Mouse (Mus musculus) thymus, postnatal 25 days (tissue): ENCODE data around the gene Magea4.

Source experiments
- DNase-seq: peaks from one replicate; pipeline ENCODE4 v3.0.0; 2022

Magea4 gene

GRCm38 (mm10) chrX:72221717-72222116, at the start of gene Magea4:
Magea4 (plus strand) TSS chrX:72222017.
- no peak for DNase-seq

- no peak for DNase-seq
Observed at GRCm38 (mm10) chrX:72202944-72203554, 18.8 kb upstream of the Magea4 start.

GRCm38 (mm10) chrX:72270637-72271036, 48.8 kb downstream of the Magea4 start:
- no peak for DNase-seq
